Mouse (Mus musculus) embryonic fibroblast, embryonic 13.5 days (primary cell): Measurements from ENCODE around the gene Zfp276.

Experiments used
- CTCF ChIP-seq: IDR thresholded peaks from 2 replicates; pipeline ENCODE4 v1.5.1; 2011; ENCODE audit warnings: mild to moderate bottlenecking, control low read depth, low read length, moderate library complexity, borderline replicate concordance; ENCODE audit not compliant: insufficient read depth
- POLR2A ChIP-seq: IDR thresholded peaks from 2 replicates; pipeline ENCODE4 v1.6.1; 2011; ENCODE audit warnings: low read depth, mild to moderate bottlenecking, control low read depth, low read length, moderate library complexity

DNA sequence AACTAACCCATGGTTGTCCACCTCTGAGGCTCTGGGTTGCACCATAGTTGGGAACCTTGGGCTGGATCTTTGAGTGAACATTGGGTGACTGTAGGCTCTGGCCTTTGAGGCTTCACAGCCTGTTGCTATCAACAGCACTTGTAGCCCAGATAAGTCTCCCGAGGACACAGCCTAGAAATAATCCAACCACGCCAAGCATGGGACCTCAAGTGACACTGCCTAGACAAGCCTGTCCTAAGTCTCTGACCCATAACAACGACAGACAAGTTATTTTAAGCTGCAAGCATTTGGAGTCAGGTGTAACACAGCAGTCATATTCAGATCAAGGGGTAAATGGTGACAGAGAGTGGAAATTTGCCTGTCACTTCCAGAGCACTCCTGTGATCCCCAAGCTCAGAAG is 38.6 kb upstream of the Zfp276 start:
- TF ChIP-seq CTCF (no peak), POLR2A (no peak)
